Mouse (Mus musculus) lung, postnatal 0 days (tissue): ENCODE results near the gene Gpatch8. TPM values are rescaled to one million over a fixed set of nuclear protein-coding genes. Genes with fewer than 3 reads are reported as not detected.

Experiments
- ATAC-seq: fragments of 200-750 bp; cut with Nextera tagmentation; 2 replicates; pipeline ENCODE4 v1.8.0; 2017; ENCODE audit warnings: moderate library complexity
- DNase-seq: peaks from one replicate; pipeline ENCODE4 v3.0.0-alpha.2; 2016; ENCODE audit warnings: low spot score
- H3K27ac ChIP-seq: fragments of 300-500 bp; sonication (generic); 2 replicates; pipeline ENCODE4 v1.5.1; 2014; ENCODE audit warnings: antibody characterized with exemption, mild to moderate bottlenecking, low read length, mixed read lengths
- H3K27me3 ChIP-seq: fragments of 300-500 bp; sonication (generic); replicated peaks from 2 replicates; pipeline ENCODE4 v1.6.1; 2014; ENCODE audit warnings: low read length, mixed read lengths; ENCODE audit not compliant: insufficient read depth
- H3K36me3 ChIP-seq: fragments of 300-500 bp; sonication (generic); 2 replicates; pipeline ENCODE4 v1.6.1; 2014; ENCODE audit warnings: low read length, mixed read lengths; ENCODE audit not compliant: insufficient read depth
- H3K4me1 ChIP-seq: fragments of 300-500 bp; sonication (generic); 2 replicates; pipeline ENCODE4 v1.6.1; 2014; ENCODE audit warnings: antibody characterized with exemption, low read depth, low read length, mixed read lengths; ENCODE audit not compliant: insufficient read depth
- H3K4me2 ChIP-seq: fragments of 300-500 bp; sonication (generic); replicated peaks from 2 replicates; pipeline ENCODE4 v1.6.1; 2014; ENCODE audit warnings: low read depth, mild to moderate bottlenecking, low read length, moderate library complexity, mixed read lengths
- H3K4me3 ChIP-seq: fragments of 300-500 bp; sonication (generic); 2 replicates; pipeline ENCODE4 v1.5.1; 2014; ENCODE audit warnings: low read depth, low read length
- H3K9ac ChIP-seq: fragments of 300-500 bp; sonication (generic); replicated peaks from 2 replicates; pipeline ENCODE4 v1.6.1; 2014; ENCODE audit warnings: low read depth, mild to moderate bottlenecking
- H3K9me3 ChIP-seq: fragments of 300-500 bp; sonication (generic); 2 replicates; pipeline ENCODE4 v1.6.1; 2016; ENCODE audit warnings: low read length, mixed read lengths
- CTCF ChIP-seq: IDR thresholded peaks from 2 replicates; pipeline ENCODE4 v1.5.1; 2016; ENCODE audit warnings: antibody characterized with exemption, mild to moderate bottlenecking
- EP300 ChIP-seq: IDR thresholded peaks from 2 replicates; pipeline ENCODE4 v1.6.1; 2016; ENCODE audit warnings: antibody characterized with exemption, mild to moderate bottlenecking, control low read depth
- WGBS: fragments of 180-500 bp; shearing (Covaris S2); extraction: QIAGEN DNeasy Blood & Tissue Kit; methylation state at CpG from one replicate; pipeline ENCODE4 v1.1.7; 2014; 5-methylcytosine and 5-hydroxymethylcytosine counted together
- polyA plus RNA-seq: library from polyadenylated mRNA; unstranded; fragments of >200 nt; fragmentation: Nextera tagmentation; extraction: Ambion mirVana; gene quantifications from 2 replicates; pipeline ENCODE4 v1.2.1, GENCODE M21; 2015

Gpatch8 gene
- polyA plus RNA-seq, 1 experiment from 2014 or later = 25.3 TPM

- DNase-seq (no peak), ATAC-seq (no peak)
- Histone ChIP-seq H3K27me3 (no peaks in the 10 kb centered on the region), H3K4me1 (peaks cover 14% of the 10 kb centered on the region), H3K4me3 (no peak overlapping the region), H3K9ac (no peak overlapping the region), H3K9me3 (no peaks in the 10 kb centered on the region), H3K27ac (no peak overlapping the region), H3K4me2 (no peak overlapping the region), H3K36me3 (peaks cover 4% of the 10 kb centered on the region; the same call in 1 of the 2 replicates)
- 93% methylated on average over 6 of the region's 6 CpGs for WGBS
- TF ChIP-seq CTCF (no peak), EP300 (no peak)
Observed at GRCm38 (mm10) chr11:102442089-102442488, 114.1 kb downstream of the Gpatch8 start.

DNA sequence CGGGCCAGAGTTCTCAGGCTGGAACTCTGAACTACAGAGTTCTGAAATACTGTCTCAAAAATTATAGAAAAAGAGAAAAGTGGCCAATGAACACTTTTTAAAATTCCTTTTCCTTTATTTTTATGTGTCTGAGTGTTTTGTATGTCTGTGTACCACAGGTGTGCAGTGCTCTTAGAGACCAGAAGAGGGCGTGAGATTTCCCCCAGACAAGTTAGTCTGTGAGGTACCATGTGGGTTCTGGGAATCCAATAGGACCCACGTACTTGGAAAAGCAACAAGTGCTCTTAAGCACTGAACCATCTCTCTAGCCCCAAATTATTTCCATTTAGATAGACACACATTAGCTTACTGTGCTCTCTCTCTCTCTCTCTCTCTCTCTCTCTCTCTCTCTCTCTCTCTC, 114.8 kb downstream of the Gpatch8 start:
- Histone ChIP-seq H3K4me3 (no peak overlapping the region), H3K9me3 (no peaks in the 10 kb centered on the region), H3K4me1 (peaks cover 12% of the 10 kb centered on the region), H3K4me2 (no peak overlapping the region), H3K27me3 (no peaks in the 10 kb centered on the region), H3K9ac (no peak overlapping the region), H3K27ac (no peak overlapping the region), H3K36me3 (peaks cover 4% of the 10 kb centered on the region; the same call in 1 of the 2 replicates)
- no peak for DNase-seq
- ATAC-seq = no peak
- 78% methylated on average over 3 of the region's 3 CpGs for WGBS
- TF ChIP-seq EP300 (no peak), CTCF (peak; percentile 49)

GRCm38 (mm10) chr11:102440255-102440654, 115.9 kb downstream of the Gpatch8 start:
- 87% methylated on average over 8 of the region's 8 CpGs for WGBS
- H3K9me3 ChIP-seq = no peaks in the 10 kb centered on the region
- ATAC-seq = no peak
- H3K4me1 ChIP-seq = 0 out of 2 replicates have a peak, but pooled peaks cover 3% of the 10 kb centered on the region
- H3K9ac ChIP-seq = no peak overlapping the region
- no peak overlapping the region for H3K4me2 ChIP-seq
- no peak for DNase-seq
- no peak overlapping the region for H3K4me3 ChIP-seq
- TF ChIP-seq EP300 (no peak), CTCF (no peak)
- H3K36me3 ChIP-seq = peaks cover 12% of the 10 kb centered on the region
- no peaks in the 10 kb centered on the region for H3K27me3 ChIP-seq
- H3K27ac ChIP-seq = no peak overlapping the region

DNA sequence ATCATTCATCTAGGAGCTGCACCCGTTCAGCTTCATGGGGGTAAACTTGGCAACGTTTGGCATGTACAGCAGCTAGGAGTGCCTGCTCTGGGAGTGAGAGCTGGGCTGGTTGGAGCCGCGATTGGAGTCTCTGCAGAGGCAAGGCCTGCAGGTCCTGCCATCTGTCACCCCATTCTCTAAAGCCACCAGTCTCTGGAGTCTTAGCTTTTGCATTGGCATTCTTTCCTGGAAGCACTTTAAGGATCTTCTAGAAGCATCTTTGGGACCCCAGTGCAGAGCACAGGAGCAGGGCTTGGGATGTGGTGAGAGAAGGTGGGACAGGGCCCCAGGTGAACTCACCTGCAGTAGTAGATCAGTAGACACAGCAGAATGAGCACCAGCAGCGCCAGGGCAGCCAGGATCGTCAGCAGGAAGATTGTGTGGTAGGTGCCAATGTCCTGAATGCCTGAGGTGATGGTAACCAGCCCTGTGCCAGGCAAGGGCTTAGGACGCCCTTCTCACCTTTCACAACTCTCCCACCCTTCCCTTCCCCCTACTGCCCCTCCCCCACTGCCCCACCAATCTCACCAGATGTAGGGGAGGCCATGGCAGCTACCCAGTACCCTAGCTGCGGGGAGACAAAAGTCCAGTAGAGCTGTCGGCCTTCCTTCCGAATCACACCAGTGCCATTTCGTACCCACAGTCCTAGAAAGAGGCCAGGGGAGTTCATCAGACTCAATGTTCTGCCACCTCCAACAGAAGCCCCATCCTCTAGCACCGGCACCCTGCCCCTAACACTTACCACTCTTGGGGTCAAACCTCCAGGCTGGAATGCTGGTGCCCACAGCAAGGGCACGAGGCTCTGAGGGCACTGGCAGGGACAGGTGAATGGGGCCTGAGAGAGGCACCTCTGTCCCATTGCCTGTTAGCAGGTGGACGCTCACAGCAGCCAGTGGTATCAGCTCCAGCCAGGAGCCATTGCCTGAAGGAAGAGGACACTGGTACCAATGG, 116.8 kb downstream of the Gpatch8 start:
- Histone ChIP-seq H3K4me2 (no peak overlapping the region), H3K4me3 (no peak overlapping the region), H3K27me3 (no peaks in the 10 kb centered on the region), H3K27ac (no peak overlapping the region), H3K36me3 (peaks cover 19% of the 10 kb centered on the region), H3K9ac (no peak overlapping the region), H3K9me3 (no peaks in the 10 kb centered on the region), H3K4me1 (0 out of 2 replicates have a peak, but pooled peaks cover 3% of the 10 kb centered on the region)
- DNase-seq (no peak), ATAC-seq (no peak)
- 83% methylated on average over 14 of the region's 14 CpGs for WGBS
- TF ChIP-seq EP300 (no peak), CTCF (no peak)

GRCm38 (mm10) chr11:102438212-102439092, 117.7 kb downstream of the Gpatch8 start:
- H3K27me3 ChIP-seq = no peaks in the 10 kb centered on the region
- peak; percentile 86 for TF ChIP-seq CTCF
- TF ChIP-seq EP300 = no peak
- H3K9ac ChIP-seq = peak overlapping the region; percentile 6
- DNase-seq (peak; percentile 78), ATAC-seq (peak; percentile 52)
- H3K36me3 ChIP-seq = peaks cover 19% of the 10 kb centered on the region
- H3K4me2 ChIP-seq = peak overlapping the region; percentile 98
- H3K27ac ChIP-seq = no peak overlapping the region
- 28% methylated on average over 55 of the region's 77 CpGs for WGBS
- 0 out of 2 replicates have a peak, but pooled peaks cover 3% of the 10 kb centered on the region for H3K4me1 ChIP-seq
- no peaks in the 10 kb centered on the region for H3K9me3 ChIP-seq
- H3K4me3 ChIP-seq = peak overlapping the region; percentile 51
